Mouse (Mus musculus) thymus, adult 2 months (tissue): ENCODE results near the gene Slc4a4.

Experiments
- CTCF ChIP-seq: fragments of 200-500 bp; IDR thresholded peaks from 2 replicates; pipeline ENCODE4 v1.5.1; 2012; ENCODE audit warnings: mild to moderate bottlenecking, control low read depth, low read length, moderate library complexity, borderline replicate concordance; ENCODE audit not compliant: control insufficient read depth, poor library complexity, insufficient read depth; ENCODE audit errors: extremely low read depth
- POLR2A ChIP-seq: fragments of 200-500 bp; IDR thresholded peaks from 2 replicates; pipeline ENCODE4 v1.6.1; 2012; ENCODE audit warnings: mild to moderate bottlenecking, low read length, control low read depth, moderate library complexity; ENCODE audit not compliant: control insufficient read depth, poor library complexity, insufficient read depth; ENCODE audit errors: extremely low read depth

DNA sequence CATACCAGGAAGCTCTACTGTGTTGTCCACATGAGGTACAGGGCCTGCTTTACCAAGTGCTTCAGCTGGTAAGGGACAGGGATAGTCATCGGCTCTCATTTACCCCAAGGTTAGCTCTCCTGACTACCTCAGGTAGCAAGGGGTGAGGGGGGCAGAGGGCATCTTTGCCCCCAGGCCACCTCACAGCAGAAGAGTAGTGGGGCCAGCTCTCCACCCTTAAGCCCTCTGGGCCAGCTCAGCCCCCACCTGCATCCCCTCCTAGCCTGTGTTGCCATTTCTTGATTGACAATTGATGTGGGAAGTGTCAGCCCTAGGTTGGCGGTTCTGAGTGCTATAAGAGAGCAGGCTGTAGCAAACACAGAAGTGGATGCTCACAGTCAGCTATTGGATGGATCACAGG lies 23.8 kb upstream of the Slc4a4 start:
- TF ChIP-seq CTCF (no peak), POLR2A (no peak)
